Mouse (Mus musculus) hindbrain, postnatal 0 days (tissue): ENCODE measurements around the gene Lig3. TPM values are rescaled to one million over a fixed set of nuclear protein-coding genes. Genes with fewer than 3 reads are reported as not detected.

Experiments used
- ATAC-seq: fragments of 200-750 bp; cut with Nextera tagmentation; 2 replicates; pipeline ENCODE4 v1.8.0; 2017; ENCODE audit warnings: mild to moderate bottlenecking, moderate TSS enrichment, moderate library complexity
- DNase-seq: peaks from one replicate; pipeline ENCODE4 v3.0.0-alpha.2; 2015; ENCODE audit warnings: low spot score
- H3K27ac ChIP-seq: fragments of 300-500 bp; sonication (generic); 2 replicates; pipeline ENCODE4 v1.5.1; 2014; ENCODE audit warnings: mild to moderate bottlenecking
- H3K27me3 ChIP-seq: fragments of 300-500 bp; sonication (generic); 2 replicates; pipeline ENCODE4 v1.6.1; 2014; ENCODE audit warnings: low read length, mixed read lengths; ENCODE audit not compliant: insufficient read depth
- H3K36me3 ChIP-seq: fragments of 300-500 bp; sonication (generic); 2 replicates; pipeline ENCODE4 v1.6.1; 2014; ENCODE audit warnings: low read length, mixed read lengths; ENCODE audit not compliant: insufficient read depth
- H3K4me1 ChIP-seq: fragments of 300-500 bp; sonication (generic); 2 replicates; pipeline ENCODE4 v1.6.1; 2014; ENCODE audit warnings: antibody characterized with exemption, low read length, mixed read lengths; ENCODE audit not compliant: insufficient read depth
- H3K4me2 ChIP-seq: fragments of 300-500 bp; sonication (generic); 2 replicates; pipeline ENCODE4 v1.6.1; 2014; ENCODE audit warnings: low read depth, mild to moderate bottlenecking, low read length, moderate library complexity, mixed read lengths
- H3K4me3 ChIP-seq: fragments of 300-500 bp; sonication (generic); 2 replicates; pipeline ENCODE4 v1.5.1; 2014; ENCODE audit warnings: low read length
- H3K9ac ChIP-seq: fragments of 300-500 bp; sonication (generic); replicated peaks from 2 replicates; pipeline ENCODE4 v1.6.1; 2014; ENCODE audit warnings: mild to moderate bottlenecking, low read length, moderate library complexity, mixed read lengths
- H3K9me3 ChIP-seq: fragments of 300-500 bp; sonication (generic); 2 replicates; pipeline ENCODE4 v1.6.1; 2016; ENCODE audit warnings: low read length, mixed read lengths
- CTCF ChIP-seq: IDR thresholded peaks from 2 replicates; pipeline ENCODE4 v1.5.1; 2016; ENCODE audit warnings: antibody characterized with exemption, control low read depth, low read depth
- WGBS: fragments of 180-500 bp; shearing (Covaris S2); extraction: QIAGEN DNeasy Blood & Tissue Kit; methylation state at CpG from one replicate; pipeline ENCODE4 v1.1.7; 2014; 5-methylcytosine and 5-hydroxymethylcytosine counted together
- polyA plus RNA-seq: library from polyadenylated mRNA; unstranded; fragments of >200 nt; fragmentation: Nextera tagmentation; extraction: Ambion mirVana; gene quantifications from 2 replicates; pipeline ENCODE4 v1.2.1, GENCODE M21; 2015
- total RNA-seq: library from RNA; depleted of rRNA; stranded (reverse); fragments of >200 nt; gene quantifications from 2 replicates; pipeline ENCODE4 v1.2.3, GENCODE M21; 2014

Lig3 gene
- total and polyA plus RNA-seq, 2 experiments from 2014 or later: 16.2 to 45.3 TPM

GRCm38 (mm10) chr11:82838511-82838910, 57.6 kb downstream of the Lig3 start:
- Histone ChIP-seq H3K36me3 (no peaks in the 10 kb centered on the region), H3K9ac (no peak overlapping the region), H3K27me3 (no peaks in the 10 kb centered on the region), H3K4me3 (no peak overlapping the region), H3K4me1 (peaks cover 4% of the 10 kb centered on the region), H3K9me3 (no peaks in the 10 kb centered on the region), H3K27ac (no peak overlapping the region), H3K4me2 (no peak overlapping the region)
- no peak for TF ChIP-seq CTCF
- ATAC-seq: no peak
- DNase-seq: no peak
- WGBS: 32% methylated on average over 5 of the region's 5 CpGs

GRCm38 (mm10) chr11:82844771-82845414, 64.0 kb downstream of the Lig3 start:
- H3K4me1 ChIP-seq: no peaks in the 10 kb centered on the region
- H3K9me3 ChIP-seq: no peaks in the 10 kb centered on the region
- no peak for DNase-seq
- TF ChIP-seq CTCF: no peak
- ATAC-seq: no peak
- 65% methylated on average over 11 of the region's 11 CpGs for WGBS
- no peak overlapping the region for H3K9ac ChIP-seq
- no peaks in the 10 kb centered on the region for H3K27me3 ChIP-seq
- peak overlapping the region; percentile 48; the same call in 1 of the 2 replicates for H3K27ac ChIP-seq
- 0 out of 2 replicates have a peak overlapping the region, but pooled peaks have one; percentile 47 for H3K4me2 ChIP-seq
- H3K36me3 ChIP-seq: no peaks in the 10 kb centered on the region
- no peak overlapping the region for H3K4me3 ChIP-seq

- H3K36me3 ChIP-seq: no peaks in the 10 kb centered on the region
- H3K9ac ChIP-seq: peak overlapping the region; percentile 40; the same call in 1 of the 2 replicates
- H3K4me3 ChIP-seq: peak overlapping the region; percentile 13; the same call in 1 of the 2 replicates
- no peaks in the 10 kb centered on the region for H3K9me3 ChIP-seq
- ATAC-seq (peak; percentile 88), DNase-seq (peak; percentile 76)
- no peaks in the 10 kb centered on the region for H3K27me3 ChIP-seq
- 26% methylated on average over 16 of the region's 16 CpGs for WGBS
- H3K4me1 ChIP-seq: no peaks in the 10 kb centered on the region
- peak overlapping the region; percentile 47 for H3K4me2 ChIP-seq
- H3K27ac ChIP-seq: peak overlapping the region; percentile 48; the same call in 1 of the 2 replicates
- TF ChIP-seq CTCF: peak; percentile 43
These were observed 64.6 kb downstream of the Lig3 start for GRCm38 (mm10) chr11:82845415-82846078.

GRCm38 (mm10) chr11:82846079-82846436, 65.2 kb downstream of the Lig3 start:
- no peak for TF ChIP-seq CTCF
- ATAC-seq: peak; percentile 64; the same call in 1 of the 2 replicates
- H3K4me1 ChIP-seq: no peaks in the 10 kb centered on the region

GRCm38 (mm10) chr11:82846938-82847337, 66.0 kb downstream of the Lig3 start:
- no peak overlapping the region for H3K4me2 ChIP-seq
- no peaks in the 10 kb centered on the region for H3K36me3 ChIP-seq
- H3K4me1 ChIP-seq: no peaks in the 10 kb centered on the region
- 76% methylated on average over 3 of the region's 3 CpGs for WGBS
- ATAC-seq (no peak), DNase-seq (no peak)
- H3K9ac ChIP-seq: no peak overlapping the region
- no peak for TF ChIP-seq CTCF
- H3K27ac ChIP-seq: no peak overlapping the region
- no peaks in the 10 kb centered on the region for H3K9me3 ChIP-seq
- H3K27me3 ChIP-seq: no peaks in the 10 kb centered on the region
- no peak overlapping the region for H3K4me3 ChIP-seq

More at GRCm38 (mm10) chr11:82846079-82846436, 65.2 kb downstream of the Lig3 start:
- H3K9me3 ChIP-seq: no peaks in the 10 kb centered on the region
- 38% methylated on average over 4 of the region's 4 CpGs for WGBS
- peak overlapping the region; percentile 13; the same call in 1 of the 2 replicates for H3K4me3 ChIP-seq
- H3K27ac ChIP-seq: peak overlapping the region; percentile 48; the same call in 1 of the 2 replicates
- no peaks in the 10 kb centered on the region for H3K27me3 ChIP-seq
- DNase-seq: no peak
- H3K36me3 ChIP-seq: no peaks in the 10 kb centered on the region
- peak overlapping the region; percentile 47 for H3K4me2 ChIP-seq
- peak overlapping the region; percentile 40; the same call in 1 of the 2 replicates for H3K9ac ChIP-seq

- H3K36me3 ChIP-seq: no peaks in the 10 kb centered on the region
- no peak for TF ChIP-seq CTCF
- no peak overlapping the region for H3K4me3 ChIP-seq
- ATAC-seq: no peak
- 25% methylated on average over 6 of the region's 6 CpGs for WGBS
- H3K27ac ChIP-seq: no peak overlapping the region
- no peaks in the 10 kb centered on the region for H3K4me1 ChIP-seq
- DNase-seq: no peak
- no peak overlapping the region for H3K9ac ChIP-seq
- no peaks in the 10 kb centered on the region for H3K27me3 ChIP-seq
- no peak overlapping the region for H3K4me2 ChIP-seq
- no peaks in the 10 kb centered on the region for H3K9me3 ChIP-seq
These were observed 66.7 kb downstream of the Lig3 start for GRCm38 (mm10) chr11:82847571-82848000.
